Mouse (Mus musculus): ENCODE data around the gene Trim58. TPM values are rescaled to one million over a fixed set of nuclear protein-coding genes. Genes with fewer than 3 reads are reported as not detected.

The Trim58 gene
- total RNA-seq (2021) (not detected), polyA plus RNA-seq (2012; rRNA removed) (not detected in 2 replicates)
- long read RNA-seq = 0 reads

DNA sequence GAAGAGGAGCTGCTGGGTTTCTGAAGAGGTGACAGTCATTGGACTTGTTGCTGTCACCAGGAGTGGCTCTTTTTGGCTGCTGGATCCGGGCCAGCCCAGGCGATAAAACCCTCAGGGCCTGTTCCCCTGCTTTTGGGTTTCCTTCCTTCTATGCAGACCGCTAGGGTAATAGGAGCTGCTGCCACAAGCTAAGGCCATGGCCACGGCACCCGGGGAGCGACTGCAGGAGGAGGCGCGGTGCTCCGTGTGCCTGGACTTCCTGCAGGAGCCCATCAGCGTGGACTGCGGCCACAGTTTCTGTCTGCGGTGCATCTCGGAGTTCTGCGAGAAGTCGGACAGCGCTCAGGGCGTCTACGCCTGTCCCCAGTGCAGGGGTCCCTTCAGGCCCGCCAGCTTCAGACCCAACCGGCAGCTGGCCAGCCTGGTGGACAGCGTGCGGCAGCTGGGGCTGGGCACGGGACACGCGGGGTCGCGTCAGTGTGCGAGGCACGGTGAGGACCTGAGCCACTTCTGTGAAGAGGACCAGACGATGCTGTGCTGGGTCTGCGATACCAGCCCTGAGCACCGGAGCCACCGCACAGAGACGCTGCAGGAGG lies at the start of gene Trim58:
Gene Trim58, plus strand, starts transcription at position 194 of the 596 bp plus-strand sequence.
- peak; percentile 18 for DNase-seq

DNA sequence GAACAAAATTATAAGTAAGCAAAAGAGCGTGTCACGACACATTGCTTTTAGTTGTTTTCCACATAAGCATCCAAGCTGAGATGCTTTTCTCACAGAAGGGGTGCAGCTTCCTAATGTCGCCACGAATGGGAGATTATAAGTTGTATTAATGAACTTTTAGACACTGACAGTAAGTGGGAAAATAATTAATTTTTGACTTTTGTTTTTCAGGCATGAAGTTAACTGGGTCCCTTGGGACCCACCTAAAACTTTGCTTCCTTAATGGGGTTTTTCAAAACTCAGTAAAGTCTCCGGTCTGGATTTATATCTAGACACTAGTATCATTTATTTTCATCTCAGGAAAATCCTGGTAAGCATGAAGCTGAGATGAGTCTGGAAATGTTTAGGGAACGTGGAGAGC lies 45.5 kb upstream of the Trim58 start, which contains the start of gene Olfr324:
Gene Olfr324, plus strand, starts transcription at position 301 of the 400 bp plus-strand sequence.
- DNase-seq = no peak

DNA sequence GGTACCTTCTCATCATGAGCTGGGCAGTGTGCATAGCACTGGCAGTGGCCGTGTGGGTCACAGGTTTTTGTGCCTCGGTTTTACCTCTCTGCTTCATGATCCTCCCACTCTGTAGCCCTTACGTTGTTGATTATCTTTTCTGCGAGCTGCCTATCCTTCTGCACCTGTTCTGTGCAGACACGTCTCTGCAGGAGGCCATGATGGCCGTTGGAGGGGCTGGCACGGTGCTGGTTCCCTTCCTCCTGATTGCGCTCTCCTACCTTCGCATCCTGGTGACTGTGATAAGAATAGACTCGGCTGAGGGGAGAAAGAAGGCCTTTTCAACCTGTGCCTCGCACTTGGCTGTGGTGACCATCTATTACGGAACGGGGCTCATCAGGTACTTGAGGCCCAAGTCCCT lies 42.4 kb upstream of the Trim58 start:
- no peak for DNase-seq

DNA sequence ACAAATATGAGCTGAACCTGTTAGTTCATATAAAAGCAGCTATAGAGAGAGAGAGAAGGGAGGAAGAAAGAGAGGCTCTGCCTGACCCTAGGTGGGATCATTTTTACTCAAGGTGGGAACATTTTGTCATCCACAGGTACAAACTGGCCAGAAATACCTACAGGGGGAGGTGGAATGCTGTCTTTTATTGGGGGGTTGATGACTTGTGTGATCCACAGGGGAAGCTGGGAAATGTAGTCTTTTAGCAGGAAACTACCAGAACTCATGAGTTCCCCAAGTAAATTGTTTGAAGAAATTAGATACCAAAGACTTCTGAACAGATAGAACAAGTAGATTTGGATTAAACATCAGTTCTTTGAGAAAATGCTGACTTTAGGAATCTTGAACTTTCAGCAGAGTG lies 38.2 kb upstream of the Trim58 start:
- DNase-seq = no peak

DNA sequence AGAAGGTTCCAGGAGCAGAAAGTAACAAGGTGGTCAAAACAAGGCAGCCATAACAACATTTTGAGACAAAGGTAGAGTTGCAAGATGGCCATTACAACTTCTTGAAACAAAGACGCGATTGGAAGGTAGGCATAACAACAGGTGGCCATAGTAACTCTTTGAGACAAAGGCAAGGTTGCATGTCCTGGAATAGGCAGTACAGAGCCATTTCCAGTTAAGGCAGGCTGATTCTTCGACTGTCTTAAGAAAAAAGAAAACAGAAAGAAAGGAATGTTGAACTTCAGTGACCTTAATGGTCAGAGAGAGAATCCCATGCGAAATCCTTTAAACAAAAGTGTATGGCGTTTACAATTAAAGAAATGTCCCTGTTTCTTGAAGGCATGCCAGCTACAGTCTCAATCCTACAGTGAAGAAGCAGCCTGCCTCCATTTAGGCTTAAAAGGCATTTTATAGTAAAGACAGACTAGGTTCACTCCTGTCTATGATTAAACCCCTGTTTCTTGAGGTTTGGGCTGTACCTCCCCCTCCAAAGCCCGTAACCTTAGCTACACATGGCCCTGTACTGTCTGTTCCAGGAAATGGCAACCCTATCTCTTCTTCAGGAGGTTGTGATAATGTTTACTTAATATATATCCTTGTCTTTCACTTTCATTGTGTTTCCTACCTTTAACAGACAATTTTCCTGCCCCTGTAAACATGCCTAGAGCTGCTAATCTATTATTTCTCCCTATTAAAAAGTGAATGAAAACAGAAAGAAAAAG lies 37.3 kb upstream of the Trim58 start:
- DNase-seq = no peak

DNA sequence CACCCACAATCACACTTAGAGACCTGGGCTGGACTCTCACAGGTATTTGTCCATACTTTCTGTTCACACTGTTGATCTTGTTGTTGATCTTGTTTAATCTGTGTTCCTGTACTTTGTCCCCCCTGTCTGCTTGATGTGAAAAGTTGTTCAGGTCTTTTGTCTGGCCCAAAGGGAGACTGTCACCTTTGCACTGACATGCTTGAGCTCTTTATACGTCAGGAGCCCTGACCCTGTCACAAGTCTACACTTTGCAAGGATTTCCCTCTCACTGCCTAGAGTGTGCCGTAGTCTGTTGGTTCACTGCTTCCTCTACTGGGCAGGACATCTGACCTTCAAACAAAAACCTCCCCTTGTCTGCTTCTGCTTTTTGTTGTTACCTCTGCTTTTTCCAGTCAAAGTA lies 35.6 kb upstream of the Trim58 start:
- DNase-seq = no peak

DNA sequence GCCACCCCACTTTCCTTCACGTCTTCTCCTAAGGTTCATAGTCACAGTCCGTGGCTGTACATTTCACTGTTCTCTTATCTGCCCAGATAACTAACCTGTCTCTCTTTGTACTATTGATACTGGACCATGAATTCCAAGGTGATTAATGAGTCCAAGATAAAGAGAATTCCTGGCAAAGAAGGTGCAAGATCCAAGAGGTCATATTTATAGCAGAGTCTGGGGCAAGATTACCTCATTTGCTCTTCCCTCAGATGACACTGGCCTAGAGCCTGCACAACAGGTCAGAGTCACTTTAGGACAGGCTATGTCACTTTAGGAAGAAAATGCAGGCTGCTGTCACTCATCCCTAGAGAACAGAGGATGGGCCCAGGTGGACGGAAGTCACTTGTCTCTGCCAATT lies 35.0 kb upstream of the Trim58 start:
- no peak for DNase-seq

DNA sequence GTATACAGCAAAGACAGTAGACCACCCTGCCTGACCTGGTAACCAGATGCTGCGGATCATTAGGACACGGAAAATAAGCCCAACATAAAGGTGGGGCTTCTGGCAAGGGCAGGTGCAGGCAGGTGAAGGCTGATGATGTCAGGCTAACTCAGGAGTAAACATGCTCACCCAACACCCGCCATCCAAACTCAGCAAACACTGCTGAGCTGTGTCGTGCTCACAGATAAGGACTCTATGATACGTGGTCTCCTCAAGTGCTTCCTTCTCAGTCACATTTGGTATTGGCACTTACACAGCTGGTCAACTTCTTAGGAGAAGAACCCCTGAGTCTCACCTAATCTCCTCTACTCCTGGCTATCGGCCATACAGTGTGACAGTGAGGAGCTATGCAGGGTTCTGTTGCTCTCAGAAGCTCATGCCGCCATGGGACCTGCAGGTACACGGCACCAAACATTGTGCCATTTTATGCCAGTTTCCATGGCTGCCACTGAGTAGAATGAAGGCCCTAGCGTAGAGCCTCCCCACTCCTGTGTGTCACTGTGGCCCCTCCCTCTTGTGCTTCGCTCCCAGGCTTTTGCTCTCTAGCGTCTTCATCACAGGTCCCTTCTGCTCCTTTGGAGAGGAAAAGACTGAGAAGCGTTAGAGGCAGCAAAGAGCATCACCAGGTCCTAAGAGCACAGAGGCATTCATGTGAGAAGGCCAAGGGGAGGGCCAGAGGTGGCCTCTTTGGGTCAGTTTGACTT lies 33.9 kb upstream of the Trim58 start:
- no peak for DNase-seq

DNA sequence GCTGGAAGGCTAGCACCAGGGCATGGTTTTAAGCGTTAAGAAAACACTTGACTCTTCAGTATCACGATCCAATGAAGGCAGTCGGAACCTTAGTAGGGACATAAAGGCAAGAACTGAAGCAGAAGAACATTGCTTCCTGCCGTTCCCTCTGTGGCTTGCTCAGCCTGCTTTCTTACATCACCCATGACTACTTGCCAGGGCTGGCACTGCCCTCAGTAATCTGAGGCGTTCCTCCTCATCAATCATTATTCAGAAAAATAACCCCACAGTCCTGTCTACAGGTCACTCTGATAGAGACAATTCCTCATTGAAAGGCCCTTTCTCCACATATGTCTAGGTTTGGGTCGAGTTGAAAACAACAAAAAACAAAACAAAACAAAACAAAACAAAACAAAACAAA lies 33.2 kb upstream of the Trim58 start:
- no peak for DNase-seq

DNA sequence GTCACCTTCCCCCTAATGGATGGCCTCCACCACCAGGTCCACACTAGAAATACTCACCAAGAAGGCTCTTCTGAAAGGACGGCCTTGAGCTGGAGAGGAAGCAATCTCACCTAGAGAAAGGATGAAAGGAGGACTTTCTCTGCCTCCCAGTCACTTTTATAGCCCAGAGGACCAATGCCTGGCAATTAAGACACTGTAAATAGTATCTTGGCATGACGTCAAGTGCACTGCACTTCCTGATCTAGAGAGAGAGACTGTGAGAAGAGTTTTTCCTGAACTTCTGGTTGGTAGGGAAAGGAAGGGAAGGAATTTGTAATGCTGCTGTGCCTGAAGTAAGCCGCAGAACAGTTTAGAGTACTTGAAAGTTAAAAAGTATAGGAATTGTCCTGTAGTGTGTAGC lies 26.9 kb upstream of the Trim58 start:
- no peak for DNase-seq

DNA sequence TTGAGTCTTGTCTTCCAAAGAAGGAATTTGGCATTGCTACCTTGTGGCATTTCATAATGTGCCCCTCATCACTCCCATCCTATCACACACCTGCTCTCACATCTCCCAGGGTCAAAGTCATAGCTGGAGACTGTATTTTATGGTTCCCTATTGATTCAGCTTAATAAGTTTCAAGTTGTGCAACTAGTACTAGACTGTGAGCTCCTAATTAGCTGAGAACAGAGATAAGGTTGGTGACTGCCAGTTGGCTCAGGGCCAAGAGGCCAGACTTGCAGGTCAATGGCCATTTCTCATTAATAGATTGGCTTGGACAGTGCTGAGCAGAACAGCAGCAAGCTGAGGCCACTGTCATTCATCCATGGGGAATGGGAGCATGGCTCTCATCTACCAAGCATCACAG lies 25.7 kb upstream of the Trim58 start:
- peak; percentile 6 for DNase-seq

DNA sequence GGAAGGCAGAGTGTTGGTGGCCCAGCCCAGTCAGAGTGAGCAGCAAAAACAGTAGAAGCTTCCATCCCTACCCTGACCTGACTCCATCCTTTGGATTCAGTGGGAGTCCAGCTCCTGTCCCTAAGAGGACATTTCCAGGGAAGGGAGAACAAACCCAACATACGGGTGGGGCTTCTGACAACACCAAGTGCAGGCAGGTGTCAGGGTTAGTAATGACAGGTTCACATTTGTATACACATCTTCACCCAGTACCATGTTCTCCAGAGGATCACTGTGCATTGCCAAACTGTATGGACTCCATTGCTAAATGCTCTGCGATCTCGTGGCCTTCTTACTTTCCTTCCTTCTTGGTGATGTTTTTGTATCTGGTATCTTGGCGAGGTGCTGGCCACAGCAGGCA lies 24.3 kb upstream of the Trim58 start, which contains the start of gene 2210407C18Rik:
Gene 2210407C18Rik, minus strand, starts transcription at position 101 of the 400 bp plus-strand sequence.
- DNase-seq = no peak

DNA sequence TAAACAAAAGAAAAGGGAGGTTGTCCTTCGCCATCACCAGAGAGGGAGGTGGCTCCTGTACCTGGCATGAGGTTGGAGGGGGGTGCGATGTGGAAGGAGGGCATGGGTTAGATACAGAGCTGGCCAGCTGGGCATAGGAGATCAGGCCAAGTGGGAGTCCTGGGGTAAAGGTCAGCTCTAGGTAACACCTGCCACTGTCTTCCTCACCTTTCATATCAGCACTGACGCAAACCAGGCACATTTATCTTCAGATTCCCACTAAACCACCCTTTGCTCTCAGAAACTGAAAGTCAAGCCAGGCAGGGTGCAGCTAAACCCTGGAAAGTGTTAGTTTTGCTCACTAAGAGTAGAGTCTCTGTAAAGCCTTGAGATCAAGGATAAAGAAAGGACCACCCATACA lies 21.9 kb upstream of the Trim58 start:
- no peak for DNase-seq

DNA sequence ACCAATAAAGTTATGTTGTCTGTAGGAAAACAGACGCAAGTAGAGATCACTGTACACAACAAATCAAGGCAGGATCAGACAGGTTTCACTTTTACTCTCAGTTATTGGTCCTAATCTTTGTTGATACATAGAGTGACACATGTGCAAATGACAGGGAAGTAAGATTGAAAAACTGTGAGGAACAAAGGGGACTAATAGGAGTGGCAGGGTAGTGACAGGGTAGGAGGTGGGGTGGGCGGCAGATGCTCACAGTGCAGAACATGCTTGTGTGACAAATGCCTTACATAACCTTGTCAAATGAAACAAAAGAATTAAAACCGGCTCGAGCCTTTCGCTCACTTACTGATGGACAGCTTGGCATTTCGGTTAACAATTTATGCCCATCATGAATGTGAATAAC lies 21.5 kb upstream of the Trim58 start:
- DNase-seq = no peak

DNA sequence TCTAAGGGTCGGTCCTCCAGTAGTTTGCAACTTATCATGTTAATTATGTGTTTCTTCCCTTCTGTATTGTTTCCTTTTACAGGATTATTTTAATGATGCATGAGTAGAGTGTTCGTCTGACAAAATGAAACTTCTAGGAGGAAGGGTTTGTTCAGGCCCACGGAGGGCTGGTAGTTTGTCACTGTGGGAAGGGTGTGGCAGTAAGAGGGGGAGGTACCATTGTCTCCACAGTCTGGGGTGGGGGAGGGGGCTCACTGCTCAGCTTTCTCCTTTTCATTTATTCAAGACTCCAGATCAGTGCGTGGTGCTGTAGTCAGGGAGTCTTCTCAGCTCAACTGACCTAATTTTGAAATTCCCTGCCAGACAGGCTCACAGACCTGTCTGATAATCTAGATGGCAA lies 14.1 kb upstream of the Trim58 start:
- no peak for DNase-seq

DNA sequence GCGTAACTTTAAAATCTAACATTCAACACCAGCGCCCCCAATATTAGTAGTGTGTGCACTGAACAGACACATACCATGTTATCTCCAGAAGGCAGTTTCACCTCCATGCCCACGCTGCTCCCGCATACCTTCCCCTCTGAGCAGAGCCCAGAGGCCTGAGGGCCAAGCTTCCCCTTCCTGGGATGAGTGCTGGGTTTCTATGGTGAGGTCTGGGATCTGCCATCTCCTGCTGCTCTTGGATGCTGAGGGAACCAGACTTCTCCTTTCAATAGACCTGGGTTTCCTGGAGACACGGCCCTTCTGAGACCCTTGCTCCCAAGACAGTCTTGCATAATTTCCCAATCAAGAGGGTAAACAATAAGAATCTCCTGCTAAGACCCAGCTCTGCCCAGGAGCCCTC lies 9.9 kb upstream of the Trim58 start, which contains the start of gene Olfr323:
Gene Olfr323, minus strand, starts transcription at position 101 of the 400 bp plus-strand sequence.
- DNase-seq = no peak

DNA sequence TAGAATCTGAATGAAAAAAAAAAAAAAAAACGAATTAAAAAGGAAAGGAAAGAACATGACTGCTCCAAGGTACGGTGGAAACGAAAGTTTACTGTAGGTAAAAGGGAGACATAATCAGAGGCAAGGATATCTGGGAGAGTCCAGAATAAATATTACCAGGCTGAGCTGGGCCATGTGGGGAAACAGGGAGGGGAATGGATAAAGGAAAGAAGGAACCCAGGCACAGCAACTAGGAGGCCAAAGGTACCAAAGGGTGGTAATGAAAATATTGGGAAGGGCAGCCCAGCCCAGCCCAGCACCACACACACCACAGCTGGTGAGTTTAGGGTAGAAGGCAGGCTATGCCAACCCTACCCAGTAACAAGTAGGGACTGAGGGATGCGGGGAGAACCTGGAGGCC lies 5.4 kb upstream of the Trim58 start:
- no peak for DNase-seq

DNA sequence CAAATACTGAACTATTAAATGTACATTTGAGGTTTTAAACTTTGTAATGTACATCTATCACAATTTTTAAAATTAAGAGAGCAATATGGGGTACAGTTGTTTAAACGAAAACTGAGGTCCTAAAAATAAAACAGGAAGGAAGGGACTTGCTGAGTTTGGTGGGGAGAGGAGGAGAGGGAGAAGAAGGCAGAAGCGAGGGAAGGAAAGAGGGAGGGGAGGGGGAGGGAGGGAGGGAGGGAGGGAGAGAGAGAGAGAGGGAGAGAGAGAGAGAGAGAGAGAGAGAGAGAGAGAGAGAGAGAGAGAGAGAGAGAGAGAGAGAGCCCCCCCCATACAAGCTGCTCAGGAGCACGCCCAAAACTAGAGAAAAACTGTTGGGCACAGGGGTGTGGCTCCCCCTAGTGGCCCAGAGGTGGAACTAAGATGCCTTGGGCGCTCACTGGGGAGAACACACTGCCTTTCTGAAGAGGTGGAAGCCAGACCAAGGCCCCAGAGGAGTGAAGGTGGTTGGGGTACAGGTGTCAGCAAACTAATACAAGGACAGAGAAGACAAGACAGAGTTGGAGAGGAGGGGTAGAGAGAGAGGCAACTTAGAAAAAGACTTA lies 3.8 kb upstream of the Trim58 start:
- peak; percentile 54 for DNase-seq

DNA sequence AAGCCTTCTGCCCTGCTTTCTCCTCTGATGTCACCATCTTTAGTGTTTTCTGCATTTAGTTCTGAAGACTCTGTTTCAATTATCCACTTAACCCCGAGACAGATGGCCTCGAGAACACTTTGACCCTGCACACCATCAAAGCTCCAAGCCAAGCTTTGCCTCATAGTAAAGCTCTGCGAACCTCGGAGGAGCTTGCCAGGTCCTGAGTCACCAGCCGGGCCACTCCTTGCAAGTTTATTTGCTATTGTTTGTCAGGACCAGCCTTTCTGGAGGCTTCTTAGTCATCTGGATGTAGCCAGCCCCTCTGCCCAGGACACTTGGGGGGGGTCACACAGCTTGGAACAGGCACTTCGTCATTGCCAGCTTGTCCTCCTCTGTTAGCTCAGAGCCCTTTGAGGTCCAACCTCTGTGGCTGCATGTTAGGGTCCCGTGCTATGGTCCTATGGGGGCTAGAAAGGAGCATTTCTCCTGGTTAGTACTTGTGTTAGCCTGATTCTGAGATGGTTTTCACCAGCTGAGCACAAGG lies 2.0 kb upstream of the Trim58 start:
- DNase-seq = peak; percentile 61

DNA sequence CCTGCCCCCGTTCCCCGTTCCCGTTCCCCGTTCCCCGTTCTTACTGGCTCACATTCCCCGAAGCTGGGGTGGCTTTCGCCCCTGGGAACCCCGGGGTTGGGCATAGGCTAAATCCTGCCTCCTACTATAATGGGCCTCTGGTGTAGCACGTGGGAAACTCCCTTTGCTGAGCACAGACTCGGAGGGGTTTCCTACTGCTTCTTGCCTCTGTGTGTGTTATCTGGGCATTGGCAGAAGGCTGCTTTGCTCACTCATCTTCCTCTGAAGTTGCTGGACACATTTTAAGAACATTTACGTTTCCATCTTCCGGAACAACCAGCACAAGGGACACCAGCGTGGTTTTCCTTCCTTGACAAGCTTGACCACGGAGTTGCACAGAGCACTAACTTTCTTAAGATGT lies 792 bp downstream of the Trim58 start:
- no peak for DNase-seq

DNA sequence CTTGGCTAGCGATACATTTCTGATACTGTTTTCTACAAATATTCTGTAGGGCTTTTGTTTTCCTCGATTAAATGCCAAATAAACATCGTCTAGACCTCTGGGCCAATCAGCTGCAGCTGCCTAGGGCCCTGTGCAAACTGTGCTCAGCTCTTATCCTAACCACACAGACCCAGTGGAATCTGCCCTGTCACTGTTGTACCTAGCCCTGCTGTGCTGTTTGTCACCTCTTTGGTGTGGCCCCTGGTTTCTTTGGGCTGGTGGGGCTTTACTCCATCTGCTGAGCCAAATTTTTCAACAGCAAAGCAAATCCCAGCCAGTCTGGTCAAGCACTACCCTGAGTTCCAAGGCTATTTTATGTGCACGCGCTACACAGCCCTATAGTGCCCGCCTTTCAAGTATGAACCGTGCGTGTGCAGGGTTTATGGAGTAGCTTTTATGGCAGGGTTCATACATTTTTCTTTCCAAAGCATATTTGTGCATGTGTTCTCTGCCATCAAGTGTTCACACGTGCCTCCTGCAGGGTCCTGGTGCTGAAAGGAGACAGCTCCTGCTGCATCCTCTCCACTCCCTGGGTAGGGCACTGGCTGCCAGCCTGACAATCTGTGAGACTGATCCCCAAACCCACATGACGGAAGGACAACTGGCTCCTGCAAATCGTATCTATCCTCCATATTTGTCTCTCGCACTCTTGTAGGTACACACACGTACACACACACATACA lies 1.5 kb downstream of the Trim58 start:
- no peak for DNase-seq

DNA sequence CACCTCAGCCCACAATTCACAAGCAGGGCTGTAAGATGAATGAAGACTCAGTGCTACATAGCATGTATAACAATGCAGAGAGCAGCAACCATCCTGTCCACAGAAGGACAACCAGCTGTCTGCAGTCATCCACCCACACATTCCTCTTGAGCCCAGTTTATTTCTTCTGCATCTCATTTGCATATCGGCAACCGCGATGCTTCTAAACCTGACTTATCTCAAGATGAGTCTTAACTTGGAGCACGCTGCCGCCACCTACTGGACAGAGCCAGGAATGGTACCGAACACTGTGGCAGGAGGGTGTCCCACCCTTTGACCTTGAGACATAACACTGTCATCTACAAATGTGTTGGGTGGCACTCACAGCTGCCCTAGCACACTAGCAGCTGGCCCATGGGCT lies 3.1 kb downstream of the Trim58 start:
- DNase-seq = peak; percentile 10

All from adrenal gland, adult 2 months (tissue).